Mouse (Mus musculus) heart, embryonic 10.5 days (tissue): ENCODE measurements around the gene Smim4. TPM values are rescaled to one million over a fixed set of nuclear protein-coding genes. Genes with fewer than 3 reads are reported as not detected.

Experiments used
- DNase-seq: peaks from one replicate; pipeline ENCODE4 v3.0.0-alpha.2; 2017; ENCODE audit warnings: low spot score
- H3K27ac ChIP-seq: fragments of 300-500 bp; sonication (generic); 2 replicates; pipeline ENCODE4 v1.5.1; 2016; ENCODE audit warnings: mild to moderate bottlenecking
- H3K27me3 ChIP-seq: fragments of 300-500 bp; sonication (generic); 2 replicates; pipeline ENCODE4 v1.6.1; 2016; ENCODE audit warnings: mild to moderate bottlenecking; ENCODE audit not compliant: poor library complexity, insufficient read depth, severe bottlenecking
- H3K36me3 ChIP-seq: fragments of 300-500 bp; sonication (generic); 2 replicates; pipeline ENCODE4 v1.6.1; 2016; ENCODE audit warnings: mild to moderate bottlenecking, moderate library complexity
- H3K4me1 ChIP-seq: fragments of 300-500 bp; sonication (generic); 2 replicates; pipeline ENCODE4 v1.6.1; 2016; ENCODE audit warnings: mild to moderate bottlenecking
- H3K4me3 ChIP-seq: fragments of 300-500 bp; sonication (generic); 2 replicates; pipeline ENCODE4 v1.5.1; 2016; ENCODE audit warnings: mild to moderate bottlenecking, moderate library complexity
- H3K9me3 ChIP-seq: fragments of 300-500 bp; sonication (generic); 2 replicates; pipeline ENCODE4 v1.6.1; 2016; ENCODE audit warnings: mild to moderate bottlenecking, moderate library complexity
- WGBS: fragments of 180-500 bp; shearing (Covaris S2); methylation state at CpG from one replicate; pipeline ENCODE4 v1.1.7; 2016; 5-methylcytosine and 5-hydroxymethylcytosine counted together
- polyA plus RNA-seq: library from polyadenylated mRNA; unstranded; fragments of >200 nt; fragmentation: Nextera tagmentation; extraction: Ambion mirVana; gene quantifications from 2 replicates; pipeline ENCODE4 v1.2.1, GENCODE M21; 2016

Gene Smim4
- polyA plus RNA-seq, 1 experiment from 2014 or later: 73.3 TPM

- no peaks in the 10 kb centered on the region for H3K9me3 ChIP-seq
- 85% methylated on average over 10 of the region's 10 CpGs for WGBS
- H3K27me3 ChIP-seq: no peaks in the 10 kb centered on the region
- DNase-seq: peak; percentile 60
- no peak overlapping the region for H3K4me3 ChIP-seq
- H3K36me3 ChIP-seq: peaks cover 83% of the 10 kb centered on the region
- H3K27ac ChIP-seq: peak overlapping the region; percentile 37; the same call in 1 of the 2 replicates
- H3K4me1 ChIP-seq: peaks cover 22% of the 10 kb centered on the region
These were observed 8.5 kb upstream of the Smim4 start for GRCm38 (mm10) chr14:31137281-31137595.

- peaks cover 27% of the 10 kb centered on the region for H3K4me1 ChIP-seq
- no peaks in the 10 kb centered on the region for H3K27me3 ChIP-seq
- H3K9me3 ChIP-seq: no peaks in the 10 kb centered on the region
- 0 out of 2 replicates have a peak overlapping the region, but pooled peaks have one; percentile 42 for H3K27ac ChIP-seq
- no peak overlapping the region for H3K4me3 ChIP-seq
- H3K36me3 ChIP-seq: peaks cover 77% of the 10 kb centered on the region
- DNase-seq: peak; percentile 71
- whole genome bisulfite sequencing: 85% methylated on average over 26 of the region's 26 CpGs
These were observed 7.9 kb upstream of the Smim4 start for GRCm38 (mm10) chr14:31136411-31137280.

GRCm38 (mm10) chr14:31135495-31136410 is 7.0 kb upstream of the Smim4 start:
- Histone ChIP-seq H3K4me1 (peaks cover 28% of the 10 kb centered on the region), H3K36me3 (peaks cover 70% of the 10 kb centered on the region), H3K27ac (no peak overlapping the region), H3K27me3 (no peaks in the 10 kb centered on the region), H3K4me3 (no peak overlapping the region), H3K9me3 (no peaks in the 10 kb centered on the region)
- 95% methylated on average over 34 of the region's 34 CpGs for WGBS
- DNase-seq: peak; percentile 74

- Histone ChIP-seq H3K27ac (no peak overlapping the region), H3K4me3 (no peak overlapping the region), H3K27me3 (no peaks in the 10 kb centered on the region), H3K36me3 (peaks cover 56% of the 10 kb centered on the region), H3K9me3 (no peaks in the 10 kb centered on the region), H3K4me1 (peaks cover 40% of the 10 kb centered on the region)
- peak; percentile 74 for DNase-seq
- 92% methylated on average over 25 of the region's 25 CpGs for WGBS
These were observed 5.6 kb upstream of the Smim4 start for GRCm38 (mm10) chr14:31134015-31135000.

- H3K4me1 ChIP-seq: peaks cover 37% of the 10 kb centered on the region
- H3K9me3 ChIP-seq: no peaks in the 10 kb centered on the region
- peak overlapping the region; percentile 53; the same call in 1 of the 2 replicates for H3K27ac ChIP-seq
- no peaks in the 10 kb centered on the region for H3K27me3 ChIP-seq
- peaks cover 44% of the 10 kb centered on the region for H3K36me3 ChIP-seq
- DNase-seq: peak; percentile 71
- peak overlapping the region; percentile 95; the same call in 1 of the 2 replicates for H3K4me3 ChIP-seq
- WGBS: 72% methylated on average over 11 of the region's 11 CpGs
These were observed 4.4 kb upstream of the Smim4 start for GRCm38 (mm10) chr14:31133023-31133665.

GRCm38 (mm10) chr14:31132491-31132975 is 3.8 kb upstream of the Smim4 start:
- no peaks in the 10 kb centered on the region for H3K9me3 ChIP-seq
- H3K36me3 ChIP-seq: peaks cover 38% of the 10 kb centered on the region
- peak overlapping the region; percentile 97; the same call in 1 of the 2 replicates for H3K27ac ChIP-seq
- peak overlapping the region; percentile 95 for H3K4me3 ChIP-seq
- 81% methylated on average over 7 of the region's 7 CpGs for WGBS
- DNase-seq: peak; percentile 74
- peaks cover 37% of the 10 kb centered on the region for H3K4me1 ChIP-seq
- no peaks in the 10 kb centered on the region for H3K27me3 ChIP-seq

- H3K27me3 ChIP-seq: no peaks in the 10 kb centered on the region
- 7% methylated on average over 6 of the region's 6 CpGs for WGBS
- peaks cover 41% of the 10 kb centered on the region for H3K4me1 ChIP-seq
- peak; percentile 86 for DNase-seq
- peak overlapping the region; percentile 97 for H3K27ac ChIP-seq
- H3K4me3 ChIP-seq: peak overlapping the region; percentile 95
- no peaks in the 10 kb centered on the region for H3K9me3 ChIP-seq
- peaks cover 37% of the 10 kb centered on the region for H3K36me3 ChIP-seq
These were observed 3.3 kb upstream of the Smim4 start for GRCm38 (mm10) chr14:31132031-31132430.

GRCm38 (mm10) chr14:31131272-31131821 is 2.6 kb upstream of the Smim4 start:
- H3K27me3 ChIP-seq: no peaks in the 10 kb centered on the region
- H3K27ac ChIP-seq: peak overlapping the region; percentile 97
- under 1% methylated on average over 43 of the region's 43 CpGs for WGBS
- H3K9me3 ChIP-seq: no peaks in the 10 kb centered on the region
- peaks cover 43% of the 10 kb centered on the region for H3K4me1 ChIP-seq
- peak overlapping the region; percentile 95 for H3K4me3 ChIP-seq
- DNase-seq: peak; percentile 86
- peaks cover 31% of the 10 kb centered on the region for H3K36me3 ChIP-seq

GRCm38 (mm10) chr14:31130236-31131220 is 1.8 kb upstream of the Smim4 start, which contains the start of gene Nt5dc2:
TSS of gene Nt5dc2 (plus strand) at chr14:31131053.
- H3K4me1 ChIP-seq: peaks cover 48% of the 10 kb centered on the region
- peak; percentile 96 for DNase-seq
- no peaks in the 10 kb centered on the region for H3K27me3 ChIP-seq
- peak within 1 kb of the TSS; percentile 95 for H3K4me3 ChIP-seq
- WGBS: 4% methylated on average over 61 of the region's 63 CpGs
- H3K36me3 ChIP-seq: peaks cover 29% of the 10 kb centered on the region
- H3K27ac ChIP-seq: peak within 1 kb of the TSS; percentile 97
- H3K9me3 ChIP-seq: no peaks in the 10 kb centered on the region

GRCm38 (mm10) chr14:31129326-31130235 is 825 bp upstream of the Smim4 start:
- H3K27ac ChIP-seq: peak overlapping the region; percentile 97
- peaks cover 57% of the 10 kb centered on the region for H3K4me1 ChIP-seq
- no peaks in the 10 kb centered on the region for H3K9me3 ChIP-seq
- peak; percentile 59 for DNase-seq
- no peaks in the 10 kb centered on the region for H3K27me3 ChIP-seq
- peaks cover 22% of the 10 kb centered on the region for H3K36me3 ChIP-seq
- 67% methylated on average over 15 of the region's 15 CpGs for WGBS
- H3K4me3 ChIP-seq: peak overlapping the region; percentile 95
